Mouse (Mus musculus) hindbrain, postnatal 0 days (tissue): Measurements from ENCODE around the gene Flad1. TPM values are rescaled to one million over a fixed set of nuclear protein-coding genes. Genes with fewer than 3 reads are reported as not detected.

Source experiments
- ATAC-seq: fragments of 200-750 bp; cut with Nextera tagmentation; 2 replicates; pipeline ENCODE4 v1.8.0; 2017; ENCODE audit warnings: mild to moderate bottlenecking, moderate TSS enrichment, moderate library complexity
- DNase-seq: peaks from one replicate; pipeline ENCODE4 v3.0.0-alpha.2; 2015; ENCODE audit warnings: low spot score
- H3K27ac ChIP-seq: fragments of 300-500 bp; sonication (generic); 2 replicates; pipeline ENCODE4 v1.5.1; 2014; ENCODE audit warnings: mild to moderate bottlenecking
- H3K27me3 ChIP-seq: fragments of 300-500 bp; sonication (generic); 2 replicates; pipeline ENCODE4 v1.6.1; 2014; ENCODE audit warnings: low read length, mixed read lengths; ENCODE audit not compliant: insufficient read depth
- H3K36me3 ChIP-seq: fragments of 300-500 bp; sonication (generic); 2 replicates; pipeline ENCODE4 v1.6.1; 2014; ENCODE audit warnings: low read length, mixed read lengths; ENCODE audit not compliant: insufficient read depth
- H3K4me1 ChIP-seq: fragments of 300-500 bp; sonication (generic); 2 replicates; pipeline ENCODE4 v1.6.1; 2014; ENCODE audit warnings: antibody characterized with exemption, low read length, mixed read lengths; ENCODE audit not compliant: insufficient read depth
- H3K4me2 ChIP-seq: fragments of 300-500 bp; sonication (generic); 2 replicates; pipeline ENCODE4 v1.6.1; 2014; ENCODE audit warnings: low read depth, mild to moderate bottlenecking, low read length, moderate library complexity, mixed read lengths
- H3K4me3 ChIP-seq: fragments of 300-500 bp; sonication (generic); 2 replicates; pipeline ENCODE4 v1.5.1; 2014; ENCODE audit warnings: low read length
- H3K9ac ChIP-seq: fragments of 300-500 bp; sonication (generic); replicated peaks from 2 replicates; pipeline ENCODE4 v1.6.1; 2014; ENCODE audit warnings: mild to moderate bottlenecking, low read length, moderate library complexity, mixed read lengths
- H3K9me3 ChIP-seq: fragments of 300-500 bp; sonication (generic); 2 replicates; pipeline ENCODE4 v1.6.1; 2016; ENCODE audit warnings: low read length, mixed read lengths
- CTCF ChIP-seq: IDR thresholded peaks from 2 replicates; pipeline ENCODE4 v1.5.1; 2016; ENCODE audit warnings: antibody characterized with exemption, control low read depth, low read depth
- WGBS: fragments of 180-500 bp; shearing (Covaris S2); extraction: QIAGEN DNeasy Blood & Tissue Kit; methylation state at CpG from one replicate; pipeline ENCODE4 v1.1.7; 2014; 5-methylcytosine and 5-hydroxymethylcytosine counted together
- polyA plus RNA-seq: library from polyadenylated mRNA; unstranded; fragments of >200 nt; fragmentation: Nextera tagmentation; extraction: Ambion mirVana; gene quantifications from 2 replicates; pipeline ENCODE4 v1.2.1, GENCODE M21; 2015
- total RNA-seq: library from RNA; depleted of rRNA; stranded (reverse); fragments of >200 nt; gene quantifications from 2 replicates; pipeline ENCODE4 v1.2.3, GENCODE M21; 2014

Flad1 gene
- total and polyA plus RNA-seq, 2 experiments from 2014 or later: 23.8 to 32.1 TPM

- peak; percentile 56 for DNase-seq
Measured at GRCm38 (mm10) chr3:89388134-89388881, 23.4 kb downstream of the Flad1 start.

GRCm38 (mm10) chr3:89387632-89388031 lies 24.0 kb downstream of the Flad1 start:
- H3K4me1 ChIP-seq: peaks cover 16% of the 10 kb centered on the region
- H3K27me3 ChIP-seq: no peaks in the 10 kb centered on the region
- H3K9me3 ChIP-seq: no peaks in the 10 kb centered on the region
- no peak for DNase-seq
- H3K4me2 ChIP-seq: no peak overlapping the region
- no peak overlapping the region for H3K27ac ChIP-seq
- H3K9ac ChIP-seq: no peak overlapping the region
- no peak for ATAC-seq
- TF ChIP-seq CTCF: peak; percentile 27; the same call in 1 of the 2 replicates
- H3K4me3 ChIP-seq: no peak overlapping the region
- no peaks in the 10 kb centered on the region for H3K36me3 ChIP-seq
- WGBS: 65% methylated on average over 11 of the region's 11 CpGs

More at GRCm38 (mm10) chr3:89388134-89388881, 23.4 kb downstream of the Flad1 start:
- Histone ChIP-seq H3K4me3 (no peak overlapping the region), H3K9me3 (no peaks in the 10 kb centered on the region), H3K27ac (no peak overlapping the region), H3K4me2 (no peak overlapping the region), H3K4me1 (peaks cover 20% of the 10 kb centered on the region), H3K27me3 (no peaks in the 10 kb centered on the region), H3K36me3 (no peaks in the 10 kb centered on the region), H3K9ac (no peak overlapping the region)
- ATAC-seq: peak; percentile 15; the same call in 1 of the 2 replicates
- WGBS: 45% methylated on average over 11 of the region's 11 CpGs
- TF ChIP-seq CTCF: no peak

- DNase-seq: no peak
- TF ChIP-seq CTCF: no peak
- no peak overlapping the region for H3K9ac ChIP-seq
Measured at GRCm38 (mm10) chr3:89386438-89387420, 24.9 kb downstream of the Flad1 start.

GRCm38 (mm10) chr3:89385451-89385850 lies 26.2 kb downstream of the Flad1 start:
- ATAC-seq (no peak), DNase-seq (no peak)
- Histone ChIP-seq H3K4me3 (no peak overlapping the region), H3K9me3 (no peaks in the 10 kb centered on the region), H3K36me3 (no peaks in the 10 kb centered on the region), H3K9ac (no peak overlapping the region), H3K4me2 (no peak overlapping the region), H3K4me1 (peaks cover 1% of the 10 kb centered on the region; the same call in 1 of the 2 replicates), H3K27me3 (no peaks in the 10 kb centered on the region), H3K27ac (no peak overlapping the region)
- no peak for TF ChIP-seq CTCF
- 55% methylated on average over 10 of the region's 11 CpGs for WGBS

More at GRCm38 (mm10) chr3:89386438-89387420, 24.9 kb downstream of the Flad1 start:
- Histone ChIP-seq H3K4me3 (no peak overlapping the region), H3K27me3 (no peaks in the 10 kb centered on the region), H3K4me1 (peaks cover 11% of the 10 kb centered on the region; the same call in 1 of the 2 replicates), H3K4me2 (no peak overlapping the region), H3K9me3 (no peaks in the 10 kb centered on the region), H3K36me3 (no peaks in the 10 kb centered on the region), H3K27ac (no peak overlapping the region)
- WGBS: 59% methylated on average over 17 of the region's 17 CpGs
- no peak for ATAC-seq

- H3K4me1 ChIP-seq: no peaks in the 10 kb centered on the region
- 75% methylated on average over 11 of the region's 12 CpGs for WGBS
- DNase-seq: no peak
- no peak overlapping the region for H3K4me3 ChIP-seq
- H3K27ac ChIP-seq: no peak overlapping the region
- H3K9ac ChIP-seq: no peak overlapping the region
- H3K4me2 ChIP-seq: no peak overlapping the region
- no peak for TF ChIP-seq CTCF
- ATAC-seq: no peak
- no peaks in the 10 kb centered on the region for H3K27me3 ChIP-seq
- no peaks in the 10 kb centered on the region for H3K9me3 ChIP-seq
- no peaks in the 10 kb centered on the region for H3K36me3 ChIP-seq
Measured at GRCm38 (mm10) chr3:89384331-89385076, 27.2 kb downstream of the Flad1 start.

GRCm38 (mm10) chr3:89383651-89384255 lies 27.9 kb downstream of the Flad1 start:
- H3K36me3 ChIP-seq: no peaks in the 10 kb centered on the region
- H3K9ac ChIP-seq: no peak overlapping the region
- ATAC-seq: no peak
- H3K27me3 ChIP-seq: no peaks in the 10 kb centered on the region
- TF ChIP-seq CTCF: no peak
- H3K4me1 ChIP-seq: 0 out of 2 replicates have a peak, but pooled peaks cover 2% of the 10 kb centered on the region
- 83% methylated on average over 5 of the region's 5 CpGs for WGBS
- H3K27ac ChIP-seq: no peak overlapping the region
- H3K9me3 ChIP-seq: no peaks in the 10 kb centered on the region
- no peak overlapping the region for H3K4me3 ChIP-seq
- no peak for DNase-seq
- H3K4me2 ChIP-seq: no peak overlapping the region
